Mouse (Mus musculus) macrophage (primary cell): ENCODE measurements around the gene Eno3. TPM values are rescaled to one million over a fixed set of nuclear protein-coding genes. Genes with fewer than 3 reads are reported as not detected.

Source experiments
- H3K27ac ChIP-seq: fragments of 350-480 bp; formaldehyde crosslinking; 2 replicates; pipeline ENCODE4 v1.9.0; 2021
- H3K36me3 ChIP-seq: fragments of 350-480 bp; formaldehyde crosslinking; 2 replicates; pipeline ENCODE4 v1.9.0; 2021; ENCODE audit errors: inconsistent target
- H3K4me3 ChIP-seq: fragments of 350-480 bp; formaldehyde crosslinking; 2 replicates; pipeline ENCODE4 v1.9.0; 2021; ENCODE audit errors: inconsistent target
- H3K79me2 ChIP-seq: fragments of 350-480 bp; formaldehyde crosslinking; 2 replicates; pipeline ENCODE4 v1.9.0; 2021; ENCODE audit errors: inconsistent target
- WGBS: methylation state at CpG from one replicate; pipeline ENCODE4 v1.1.7; 2026; ENCODE audit warnings: inconsistent platforms; ENCODE audit not compliant: missing documents; 5-methylcytosine and 5-hydroxymethylcytosine counted together
- polyA plus RNA-seq: library from polyadenylated mRNA; stranded (reverse); fragments of 250-400 nt; gene quantifications from 3 replicates; pipeline ENCODE4 v1.2.4, GENCODE M21; 2018; ENCODE audit warnings: inconsistent platforms

Gene Eno3
- polyA plus RNA-seq, 1 experiment from 2014 or later = 3.0 TPM

DNA sequence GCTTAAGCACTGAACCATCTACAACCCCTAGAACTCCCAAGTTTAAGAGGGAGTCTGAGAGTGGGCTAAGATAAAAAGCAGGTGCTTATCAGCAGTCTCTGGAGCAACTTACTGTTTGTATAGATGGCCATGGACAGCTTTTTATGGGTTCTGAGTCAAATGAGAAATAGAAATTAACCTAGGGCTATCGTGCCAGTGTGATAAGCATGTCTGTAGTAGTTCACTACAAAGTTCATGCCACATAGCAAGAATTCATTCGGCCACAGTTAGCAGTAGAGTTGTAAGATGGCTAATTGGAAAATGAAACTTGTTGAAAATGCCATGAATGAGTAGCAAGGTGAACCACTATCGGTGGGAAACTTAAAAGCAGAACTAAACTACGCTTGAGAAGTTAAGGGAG, 8.5 kb upstream of the Eno3 start:
- Histone ChIP-seq H3K36me3 (peaks cover 48% of the 10 kb centered on the region; the same call in 1 of the 2 replicates), H3K4me3 (peak overlapping the region; percentile 69), H3K27ac (peak overlapping the region; percentile 85; the same call in 1 of the 2 replicates), H3K79me2 (peaks cover 82% of the 10 kb centered on the region)
- WGBS = 13% methylated on average over 4 of the region's 4 CpGs

DNA sequence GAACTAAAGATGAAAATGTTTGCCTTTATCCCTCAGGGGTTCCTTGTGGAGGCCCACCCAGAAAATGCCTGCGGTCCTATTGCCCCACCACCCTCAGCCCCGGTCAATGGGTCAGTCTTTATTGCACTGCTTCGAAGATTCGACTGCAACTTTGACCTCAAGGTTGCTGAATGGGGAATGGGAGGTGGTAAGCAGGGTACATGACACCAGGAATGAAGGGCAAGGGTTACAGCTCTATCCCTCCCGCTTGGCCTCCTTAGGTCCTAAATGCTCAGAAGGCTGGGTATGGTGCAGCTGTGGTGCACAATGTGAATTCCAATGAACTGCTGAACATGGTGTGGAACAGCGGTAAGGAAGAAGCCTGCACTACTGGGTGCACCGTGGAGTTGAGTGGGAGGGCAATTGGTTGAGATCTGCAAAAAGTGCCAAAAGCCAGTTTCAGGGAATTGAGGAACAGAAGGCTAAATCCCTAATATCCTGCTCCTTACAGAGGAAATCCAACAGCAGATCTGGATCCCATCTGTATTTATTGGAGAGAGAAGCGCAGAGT, 7.7 kb upstream of the Eno3 start:
- H3K27ac ChIP-seq = no peak overlapping the region; the same call in 1 of the 2 replicates
- H3K4me3 ChIP-seq = no peak overlapping the region
- H3K36me3 ChIP-seq = peaks cover 40% of the 10 kb centered on the region; the same call in 1 of the 2 replicates
- WGBS = 78% methylated on average over 8 of the region's 8 CpGs
- peaks cover 88% of the 10 kb centered on the region for H3K79me2 ChIP-seq

DNA sequence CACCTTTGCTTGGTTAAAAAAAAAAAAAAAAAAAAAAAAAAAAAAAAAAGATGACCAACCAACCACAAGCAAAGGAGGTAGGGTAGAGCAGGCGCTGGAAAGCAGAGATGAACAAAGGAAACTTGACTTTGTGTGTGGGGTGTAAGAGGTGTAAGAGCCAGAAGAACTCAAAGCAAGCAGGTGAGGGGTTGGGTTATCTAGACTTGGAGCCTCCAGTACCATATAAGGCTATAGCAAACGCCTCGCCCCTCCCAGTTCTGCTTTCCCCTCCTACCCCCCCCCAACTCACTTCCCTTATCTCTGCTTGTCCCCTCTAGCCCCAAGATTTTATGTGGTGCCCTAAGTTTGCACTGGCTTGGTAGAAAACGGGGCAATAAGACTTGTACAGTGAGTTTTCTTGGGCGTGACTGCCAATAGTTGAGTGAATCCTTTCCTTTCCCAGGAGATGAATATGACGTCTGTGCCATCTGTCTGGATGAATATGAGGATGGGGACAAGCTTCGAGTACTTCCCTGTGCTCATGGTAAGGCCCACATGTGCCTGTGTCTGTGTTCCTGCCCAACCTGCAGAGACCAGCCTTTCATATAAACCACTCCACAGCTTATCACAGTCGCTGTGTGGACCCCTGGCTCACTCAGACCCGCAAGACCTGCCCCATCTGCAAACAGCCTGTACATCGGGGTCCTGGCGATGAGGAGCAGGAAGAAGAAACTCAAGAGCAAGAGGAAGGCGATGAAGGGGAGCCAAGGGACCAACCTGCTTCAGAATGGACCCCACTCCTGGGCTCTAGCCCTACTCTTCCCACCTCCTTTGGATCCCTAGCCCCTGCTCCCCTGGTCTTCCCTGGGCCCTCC, 6.5 kb upstream of the Eno3 start:
- Histone ChIP-seq H3K79me2 (peaks cover 80% of the 10 kb centered on the region), H3K27ac (peak overlapping the region; percentile 96), H3K4me3 (no peak overlapping the region), H3K36me3 (peaks cover 27% of the 10 kb centered on the region; the same call in 1 of the 2 replicates)
- 39% methylated on average over 12 of the region's 12 CpGs for WGBS

DNA sequence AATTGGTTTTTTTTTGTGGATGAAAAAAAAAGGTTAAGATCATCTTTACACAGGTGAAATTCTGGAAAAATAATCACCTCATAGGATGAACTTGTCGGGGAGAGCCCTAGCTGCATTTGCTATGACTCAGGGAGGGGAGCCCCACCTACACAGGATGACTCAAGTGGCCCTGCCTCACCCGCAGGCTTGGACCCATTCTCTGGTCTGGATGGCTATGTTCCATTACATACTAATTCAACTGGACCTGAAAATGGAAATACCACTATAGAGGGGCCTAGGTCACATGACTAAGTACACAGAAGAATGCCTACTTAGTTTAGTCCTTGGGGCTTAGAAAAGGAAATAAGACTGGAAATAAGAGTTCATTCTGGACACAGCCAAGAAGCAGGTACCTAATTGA, 5.6 kb upstream of the Eno3 start:
- peak overlapping the region; percentile 79; the same call in 1 of the 2 replicates for H3K4me3 ChIP-seq
- peaks cover 71% of the 10 kb centered on the region for H3K79me2 ChIP-seq
- peak overlapping the region; percentile 96 for H3K27ac ChIP-seq
- WGBS = 21% methylated on average over 2 of the region's 2 CpGs
- H3K36me3 ChIP-seq = peaks cover 24% of the 10 kb centered on the region; the same call in 1 of the 2 replicates

DNA sequence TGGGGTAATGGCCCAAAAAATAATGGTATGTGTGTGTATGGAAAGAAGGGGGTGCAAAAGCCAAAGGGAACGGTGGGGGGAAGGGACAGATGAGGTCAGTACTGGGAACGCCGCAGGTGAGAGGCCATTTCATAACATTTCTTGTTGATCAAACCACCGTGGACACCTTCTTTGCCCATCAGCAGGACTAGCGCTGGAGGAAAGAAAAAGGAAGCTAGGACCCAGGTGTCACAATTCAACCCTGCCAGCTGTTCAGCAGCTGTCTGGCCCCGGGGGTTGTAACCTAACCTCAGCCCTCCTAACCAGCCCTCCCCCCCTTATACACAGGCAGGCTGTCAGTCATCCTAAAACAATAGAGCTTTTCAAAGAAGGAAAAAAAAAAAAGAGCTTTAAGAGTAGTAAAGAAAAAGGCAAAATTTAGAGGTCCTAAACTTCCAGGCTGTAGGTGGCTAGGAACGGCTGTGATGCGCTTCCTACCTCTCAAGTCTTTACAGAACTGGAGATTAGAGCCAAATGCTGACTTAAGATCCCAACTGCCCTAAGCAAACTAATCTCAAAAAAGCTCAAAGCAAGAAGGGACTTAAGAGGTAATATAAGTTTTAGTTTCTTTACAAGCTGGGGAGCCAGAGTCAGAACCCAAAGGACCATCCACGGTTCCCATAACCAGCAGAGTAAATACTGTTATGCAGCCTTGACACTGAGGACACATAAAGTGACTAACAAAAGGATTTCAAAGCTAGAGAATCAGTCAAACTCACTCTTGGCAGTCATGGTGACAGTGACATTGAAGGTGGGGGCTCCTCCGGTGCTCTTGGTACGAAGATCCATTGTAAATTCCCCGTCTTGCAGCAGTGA, 4.7 kb upstream of the Eno3 start:
- Histone ChIP-seq H3K4me3 (peak overlapping the region; percentile 79), H3K27ac (peak overlapping the region; percentile 96), H3K79me2 (peaks cover 68% of the 10 kb centered on the region), H3K36me3 (peaks cover 24% of the 10 kb centered on the region; the same call in 1 of the 2 replicates)
- WGBS = 24% methylated on average over 12 of the region's 12 CpGs

DNA sequence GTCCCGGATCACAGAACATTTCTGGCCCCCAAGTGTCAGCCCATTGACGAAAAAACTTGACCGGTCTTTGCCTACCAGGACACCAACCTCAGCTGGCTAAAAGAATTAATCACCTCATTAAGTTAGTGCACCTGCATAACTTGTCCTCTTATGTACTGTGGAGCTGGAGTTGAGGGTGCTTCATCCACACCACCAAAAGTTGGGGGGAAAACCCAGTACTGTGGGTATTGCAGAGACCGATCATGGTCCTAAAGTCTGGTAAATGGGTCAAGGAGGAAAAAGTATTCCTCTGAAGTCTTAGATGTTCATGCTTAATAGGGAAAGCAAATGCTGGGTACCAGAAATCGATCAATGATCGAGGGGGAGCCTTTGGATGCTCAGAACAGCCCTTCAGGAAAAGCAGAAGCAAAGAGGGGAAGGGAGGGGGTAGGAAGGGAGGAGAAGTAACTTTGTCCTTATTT, 4.1 kb upstream of the Eno3 start:
- Histone ChIP-seq H3K4me3 (peak overlapping the region; percentile 79), H3K27ac (peak overlapping the region; percentile 96)
- 14% methylated on average over 6 of the region's 6 CpGs for WGBS

DNA sequence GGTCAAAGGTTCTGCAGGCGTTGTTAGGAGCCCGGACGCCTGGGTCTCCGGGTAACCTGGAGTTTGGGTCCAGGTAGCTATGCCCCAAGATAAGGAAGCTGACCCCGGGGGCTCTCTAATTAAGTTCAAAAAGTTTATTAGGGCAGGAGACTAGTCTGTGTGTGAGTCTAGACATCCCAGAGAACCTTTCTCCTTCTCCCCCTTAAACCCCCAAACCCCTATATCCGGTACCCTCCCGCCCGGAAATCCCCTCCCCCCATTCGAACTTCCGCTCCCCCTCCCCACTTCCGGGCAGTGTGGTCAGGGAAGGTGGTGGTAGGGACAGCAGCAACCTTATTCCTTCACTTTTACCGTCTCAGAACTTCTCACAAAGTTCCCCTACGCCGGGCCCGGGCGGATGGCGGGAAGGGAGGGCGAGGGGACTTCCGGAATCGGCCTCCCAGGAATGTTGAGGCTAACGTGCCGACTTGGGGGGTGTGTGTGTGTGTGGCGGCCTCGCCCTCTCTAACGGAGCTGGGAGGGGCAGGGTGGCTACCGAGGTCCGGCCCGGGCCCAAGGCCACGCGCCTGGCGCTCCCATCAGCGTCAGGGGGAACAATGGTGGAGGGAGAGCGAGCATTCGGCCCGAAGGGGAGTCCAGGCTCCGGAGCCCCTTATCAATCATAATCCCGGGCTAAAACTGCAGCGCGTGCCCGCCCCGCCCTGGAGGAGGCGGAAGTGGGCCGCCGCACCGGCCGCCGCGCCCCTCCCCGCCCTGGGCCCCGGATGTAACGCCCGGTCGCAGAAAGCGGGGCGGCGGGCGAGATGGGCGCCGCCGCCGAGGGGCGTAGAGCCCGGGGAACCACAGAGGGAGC, 3.4 kb upstream of the Eno3 start:
- H3K4me3 ChIP-seq = peak overlapping the region; percentile 79
- under 1% methylated on average over 51 of the region's 63 CpGs for WGBS
- peaks cover 24% of the 10 kb centered on the region; the same call in 1 of the 2 replicates for H3K36me3 ChIP-seq
- peaks cover 56% of the 10 kb centered on the region for H3K79me2 ChIP-seq
- peak overlapping the region; percentile 96 for H3K27ac ChIP-seq

More for the DNA sequence above, 4.1 kb upstream of the Eno3 start:
- H3K36me3 ChIP-seq = peaks cover 24% of the 10 kb centered on the region; the same call in 1 of the 2 replicates
- peaks cover 63% of the 10 kb centered on the region for H3K79me2 ChIP-seq

DNA sequence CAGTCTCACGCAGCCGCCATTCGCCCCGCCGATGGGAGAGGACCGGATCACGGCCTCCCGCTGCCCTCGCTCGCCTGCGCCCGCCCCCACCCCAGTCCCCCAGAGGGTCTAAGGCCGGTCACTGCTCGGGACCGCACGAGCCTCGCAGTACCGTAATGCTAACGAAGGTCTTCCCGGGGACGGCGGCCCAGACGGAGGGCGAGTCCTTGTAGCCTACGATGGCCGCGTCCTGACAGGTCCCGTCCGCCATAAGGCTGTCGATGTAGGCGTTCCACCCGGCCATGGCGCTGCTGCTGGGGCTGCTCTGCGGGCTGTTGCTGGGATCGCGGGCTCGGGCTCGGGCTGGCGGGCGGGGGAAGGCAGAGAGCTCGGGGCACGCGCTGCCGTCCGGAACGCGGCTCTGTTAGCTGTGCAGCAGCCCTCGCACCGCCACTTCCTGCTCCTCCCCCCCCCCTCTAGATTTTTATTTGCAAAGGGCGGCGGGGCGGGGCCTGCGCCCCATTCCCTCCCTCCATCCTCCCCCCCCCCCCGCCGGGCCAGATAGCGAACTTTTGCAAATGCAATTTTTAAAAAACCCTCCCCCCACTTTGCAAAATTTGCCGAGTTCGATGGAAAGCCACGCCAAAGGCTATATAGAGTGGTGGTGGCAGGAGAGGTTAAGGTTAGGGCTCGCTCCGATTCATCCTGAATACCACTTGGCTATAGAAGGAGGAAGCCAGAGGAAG, 2.6 kb upstream of the Eno3 start, which contains the start of gene Pfn1:
Gene Pfn1 (minus strand): TSS at position 447 of the 725 bp plus-strand sequence.
- Histone ChIP-seq H3K4me3 (peak within 1 kb of the TSS; percentile 79), H3K36me3 (peaks cover 19% of the 10 kb centered on the region; the same call in 1 of the 2 replicates)
- WGBS = under 1% methylated on average over 57 of the region's 61 CpGs

DNA sequence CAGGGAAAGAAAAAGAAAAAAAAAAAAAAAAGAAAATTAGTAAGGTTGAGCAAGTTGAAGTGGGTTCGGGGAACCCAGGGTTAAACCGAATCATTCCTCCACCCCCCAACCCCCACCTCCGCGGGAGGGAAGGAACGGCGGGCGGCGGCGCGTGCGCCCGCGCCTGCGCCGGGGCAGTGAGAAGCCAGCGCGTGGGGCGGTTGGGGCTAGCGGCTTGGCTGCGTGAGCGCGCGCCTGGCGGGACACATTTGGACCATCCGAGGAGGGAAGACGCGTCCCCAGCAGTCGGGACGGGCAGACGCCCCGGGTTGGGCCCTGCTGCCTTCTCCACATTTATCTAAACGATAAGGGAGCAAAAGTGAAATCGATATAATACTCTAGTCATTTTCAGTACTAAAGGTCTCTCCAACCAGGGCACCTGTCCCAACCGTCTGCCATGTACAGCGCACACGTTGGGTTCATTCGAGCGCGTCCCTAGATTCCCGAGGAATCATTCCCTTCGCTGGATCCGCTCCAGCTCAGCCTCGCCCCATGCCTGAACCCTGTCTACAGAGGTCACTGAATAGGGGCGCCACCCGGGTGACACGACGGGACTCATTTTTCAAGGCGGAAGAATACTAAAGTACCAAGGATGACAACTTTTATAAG, 2.0 kb upstream of the Eno3 start:
- peaks cover 12% of the 10 kb centered on the region; the same call in 1 of the 2 replicates for H3K36me3 ChIP-seq
- peak overlapping the region; percentile 96 for H3K27ac ChIP-seq
- H3K79me2 ChIP-seq = peaks cover 41% of the 10 kb centered on the region
- peak overlapping the region; percentile 79 for H3K4me3 ChIP-seq
- WGBS = under 1% methylated on average over 45 of the region's 48 CpGs

More for the DNA sequence above, 2.6 kb upstream of the Eno3 start, which contains the start of gene Pfn1:
- H3K79me2 ChIP-seq = peaks cover 48% of the 10 kb centered on the region
- peak within 1 kb of the TSS; percentile 96 for H3K27ac ChIP-seq

DNA sequence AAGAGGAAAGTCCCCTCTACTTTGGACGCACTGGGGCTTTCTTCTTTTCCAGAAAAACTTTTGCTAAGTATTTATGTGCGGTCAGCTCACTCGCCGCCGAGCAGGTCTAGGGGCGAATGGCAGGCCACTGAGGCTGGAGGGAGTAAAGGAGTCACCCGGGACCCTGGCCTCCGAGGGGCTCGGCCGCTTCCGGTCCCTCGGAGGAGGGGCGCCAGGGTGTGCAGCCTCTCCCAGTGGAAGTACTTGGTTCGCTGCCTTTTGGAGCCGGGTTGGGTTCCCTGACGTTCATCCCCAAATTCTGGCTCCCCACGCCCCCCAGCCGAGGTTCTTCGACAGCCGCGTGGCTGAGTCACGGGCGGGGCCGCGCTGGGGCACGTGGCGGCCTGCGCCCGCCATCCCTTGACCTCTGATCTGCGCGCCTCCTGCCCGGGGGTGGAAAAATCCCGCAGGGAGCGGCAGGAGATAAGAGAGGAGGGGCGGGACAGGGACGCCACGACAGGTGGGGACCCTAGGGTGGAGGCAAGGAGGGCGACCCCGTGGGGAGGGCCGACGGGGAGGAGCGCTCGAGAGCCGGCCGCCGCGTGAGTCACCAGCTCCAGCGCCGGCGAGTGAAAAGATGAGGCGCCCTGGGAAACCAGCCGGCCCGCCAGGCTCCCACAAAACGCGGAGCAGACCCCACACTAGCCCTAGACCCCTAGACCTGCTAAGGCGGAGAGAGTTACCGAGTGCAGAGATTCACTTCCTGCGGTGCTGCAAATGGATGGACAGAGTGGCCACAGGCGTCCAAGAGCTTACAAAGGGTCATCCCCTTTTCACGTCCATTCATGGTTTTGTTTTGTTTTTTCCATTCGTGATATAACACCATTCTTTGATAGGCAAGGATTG, 1.2 kb upstream of the Eno3 start:
- 4% methylated on average over 61 of the region's 61 CpGs for WGBS
- H3K27ac ChIP-seq = peak overlapping the region; percentile 96
- peaks cover 11% of the 10 kb centered on the region; the same call in 1 of the 2 replicates for H3K36me3 ChIP-seq
- peak overlapping the region; percentile 47 for H3K4me3 ChIP-seq
- peaks cover 34% of the 10 kb centered on the region for H3K79me2 ChIP-seq

DNA sequence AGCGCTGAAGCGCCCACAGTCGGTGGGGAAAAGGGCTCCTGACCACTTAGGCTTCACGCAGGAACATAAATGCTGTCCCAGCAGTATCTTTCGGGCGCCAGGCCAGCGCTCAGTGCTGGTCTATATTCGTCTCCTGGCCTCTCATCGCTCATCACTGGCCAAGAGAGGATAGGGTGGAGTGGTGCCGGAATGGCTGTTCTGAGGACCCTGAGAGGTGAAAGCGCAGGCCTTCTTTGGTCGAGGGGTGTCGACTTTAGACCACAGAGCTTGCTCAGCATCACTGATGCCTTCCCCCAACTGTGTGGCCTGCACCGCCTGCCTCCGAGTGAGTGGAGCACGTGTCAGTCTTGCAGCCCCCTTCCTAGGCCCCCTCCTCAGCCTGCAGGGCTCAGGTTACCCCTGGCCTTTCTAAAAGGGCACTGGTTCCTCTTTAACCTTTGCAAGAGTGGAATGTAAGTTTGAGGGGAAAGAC, 510 bp upstream of the Eno3 start:
- H3K4me3 ChIP-seq = peak overlapping the region; percentile 47
- H3K79me2 ChIP-seq = peaks cover 27% of the 10 kb centered on the region
- 63% methylated on average over 16 of the region's 16 CpGs for WGBS
- peak overlapping the region; percentile 96 for H3K27ac ChIP-seq
- peaks cover 11% of the 10 kb centered on the region; the same call in 1 of the 2 replicates for H3K36me3 ChIP-seq
